Mouse (Mus musculus) intestine, embryonic 16.5 days (tissue): Measurements from ENCODE around the gene Ppp1r10. TPM values are rescaled to one million over a fixed set of nuclear protein-coding genes. Genes with fewer than 3 reads are reported as not detected.
"Not testable (repeated sequence)": the region's sequence is repeated elsewhere in the genome, so short reads cannot be mapped to it uniquely, and the experiment has no call there.

Source experiments
- ATAC-seq: fragments of 200-750 bp; cut with Nextera tagmentation; 2 replicates; pipeline ENCODE4 v1.8.0; 2017; ENCODE audit warnings: moderate TSS enrichment, moderate library complexity
- H3K27ac ChIP-seq: fragments of 300-500 bp; sonication (generic); 2 replicates; pipeline ENCODE4 v1.5.1; 2014; ENCODE audit warnings: mild to moderate bottlenecking, low read length
- H3K27me3 ChIP-seq: fragments of 300-500 bp; sonication (generic); replicated peaks from 2 replicates; pipeline ENCODE4 v1.6.1; 2014; ENCODE audit warnings: low read length, control low read depth, mixed read lengths; ENCODE audit not compliant: control insufficient read depth, insufficient read depth
- H3K36me3 ChIP-seq: fragments of 300-500 bp; sonication (generic); 2 replicates; pipeline ENCODE4 v1.6.1; 2014; ENCODE audit warnings: low read length, control low read depth; ENCODE audit not compliant: control insufficient read depth, insufficient read depth
- H3K4me1 ChIP-seq: fragments of 300-500 bp; sonication (generic); 2 replicates; pipeline ENCODE4 v1.6.1; 2014; ENCODE audit warnings: low read length, control low read depth, mixed read lengths; ENCODE audit not compliant: control insufficient read depth, insufficient read depth
- H3K4me2 ChIP-seq: fragments of 300-500 bp; sonication (generic); 2 replicates; pipeline ENCODE4 v1.6.1; 2014; ENCODE audit warnings: low read depth, low read length, control low read depth
- H3K4me3 ChIP-seq: fragments of 300-500 bp; sonication (generic); 2 replicates; pipeline ENCODE4 v1.5.1; 2014; ENCODE audit warnings: mild to moderate bottlenecking, low read length
- H3K9ac ChIP-seq: fragments of 300-500 bp; sonication (generic); 2 replicates; pipeline ENCODE4 v1.6.1; 2014; ENCODE audit warnings: low read depth, low read length
- H3K9me3 ChIP-seq: fragments of 300-500 bp; sonication (generic); 2 replicates; pipeline ENCODE4 v1.6.1; 2016; ENCODE audit warnings: low read length, control low read depth; ENCODE audit not compliant: control insufficient read depth
- WGBS: fragments of 180-500 bp; shearing (Covaris S2); extraction: QIAGEN DNeasy Blood & Tissue Kit; methylation state at CpG from one replicate; pipeline ENCODE4 v1.1.7; 2014; 5-methylcytosine and 5-hydroxymethylcytosine counted together
- polyA plus RNA-seq: library from polyadenylated mRNA; unstranded; fragments of >200 nt; fragmentation: Nextera tagmentation; extraction: Ambion mirVana; gene quantifications from 2 replicates; pipeline ENCODE4 v1.2.1, GENCODE M21; 2015

Ppp1r10 gene
- polyA plus RNA-seq, 1 experiment from 2014 or later = 28.8 TPM

DNA sequence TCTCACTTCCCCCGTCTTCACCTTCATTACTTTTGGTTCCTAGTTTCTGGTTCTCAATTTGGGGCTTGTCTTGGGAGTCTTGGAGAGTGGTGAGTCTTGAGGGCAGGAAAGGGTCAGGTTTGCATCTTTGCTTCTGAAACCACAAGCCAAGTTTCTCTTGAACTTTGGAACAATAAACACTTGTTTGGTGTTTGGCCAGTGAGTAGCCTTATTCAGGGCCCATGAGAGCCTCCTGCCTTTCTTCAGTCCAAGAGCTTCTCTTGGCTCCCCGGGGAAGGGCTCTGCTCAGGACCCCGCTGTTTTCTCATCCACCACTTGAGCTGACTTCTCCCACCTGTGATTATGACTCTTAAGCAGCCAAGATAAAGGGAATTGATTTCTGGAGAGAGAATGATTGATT, 6.3 kb downstream of the Ppp1r10 start:
- Histone ChIP-seq H3K9ac (no peak overlapping the region), H3K27me3 (no peaks in the 10 kb centered on the region), H3K4me2 (no peak overlapping the region), H3K36me3 (peaks cover 23% of the 10 kb centered on the region; the same call in 1 of the 2 replicates), H3K27ac (no peak overlapping the region), H3K4me1 (peaks cover 28% of the 10 kb centered on the region), H3K9me3 (no peaks in the 10 kb centered on the region), H3K4me3 (no peak overlapping the region)
- no peak for ATAC-seq
- 79% methylated on average over 3 of the region's 3 CpGs for WGBS

DNA sequence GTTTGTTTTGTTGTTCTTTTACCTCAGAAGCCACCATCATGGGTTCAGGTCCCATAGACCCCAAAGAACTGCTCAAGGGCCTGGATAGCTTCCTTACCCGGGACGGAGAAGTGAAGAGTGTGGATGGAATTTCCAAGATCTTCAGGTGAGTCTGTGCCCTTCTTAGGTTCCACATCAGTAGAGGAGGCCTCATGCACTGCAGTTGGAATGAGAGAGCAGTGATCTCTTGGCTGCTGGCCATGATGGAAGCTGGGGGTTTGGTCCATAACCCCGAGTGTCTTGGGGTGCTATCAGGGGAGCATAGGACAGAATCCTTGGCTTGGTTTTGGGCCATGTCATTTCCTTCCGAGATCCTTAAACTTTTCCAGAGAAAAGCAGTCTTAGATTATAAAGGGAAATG, 7.0 kb downstream of the Ppp1r10 start:
- peaks cover 29% of the 10 kb centered on the region; the same call in 1 of the 2 replicates for H3K36me3 ChIP-seq
- H3K4me1 ChIP-seq = peaks cover 28% of the 10 kb centered on the region

DNA sequence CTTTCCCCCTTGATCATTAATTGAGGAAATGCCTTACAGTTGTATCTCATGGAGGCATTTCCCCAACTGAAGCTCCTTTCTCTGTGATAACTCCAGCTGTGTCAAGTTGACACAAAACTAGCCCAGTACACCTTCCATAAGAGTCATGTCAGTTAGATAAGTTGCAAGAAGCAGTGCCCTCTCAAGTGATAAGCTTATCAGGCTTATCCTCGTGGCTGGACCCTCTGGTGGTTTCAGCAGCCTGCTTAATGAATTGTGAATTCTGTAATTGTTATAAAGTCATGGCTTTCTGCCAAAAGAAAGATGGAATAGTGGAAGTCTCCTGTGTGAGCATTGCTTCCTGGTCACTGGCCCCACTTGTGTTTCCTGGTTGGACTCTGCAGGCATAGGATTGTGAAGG, 11.2 kb downstream of the Ppp1r10 start:
- H3K4me3 ChIP-seq = no peak overlapping the region
- 51% methylated on average over 1 of the region's 1 CpGs for WGBS
- H3K27ac ChIP-seq = no peak overlapping the region
- H3K4me2 ChIP-seq = no peak overlapping the region
- H3K4me1 ChIP-seq = 0 out of 2 replicates have a peak, but pooled peaks cover 3% of the 10 kb centered on the region
- H3K9me3 ChIP-seq = no peaks in the 10 kb centered on the region
- H3K36me3 ChIP-seq = peaks cover 42% of the 10 kb centered on the region; the same call in 1 of the 2 replicates
- peak; percentile 48 for ATAC-seq
- H3K27me3 ChIP-seq = no peaks in the 10 kb centered on the region
- H3K9ac ChIP-seq = no peak overlapping the region

More for the DNA sequence above, 7.0 kb downstream of the Ppp1r10 start:
- Histone ChIP-seq H3K4me3 (no peak overlapping the region), H3K9ac (no peak overlapping the region), H3K27me3 (no peaks in the 10 kb centered on the region), H3K27ac (no peak overlapping the region), H3K9me3 (no peaks in the 10 kb centered on the region), H3K4me2 (no peak overlapping the region)
- no peak for ATAC-seq
- 90% methylated on average over 4 of the region's 4 CpGs for WGBS

DNA sequence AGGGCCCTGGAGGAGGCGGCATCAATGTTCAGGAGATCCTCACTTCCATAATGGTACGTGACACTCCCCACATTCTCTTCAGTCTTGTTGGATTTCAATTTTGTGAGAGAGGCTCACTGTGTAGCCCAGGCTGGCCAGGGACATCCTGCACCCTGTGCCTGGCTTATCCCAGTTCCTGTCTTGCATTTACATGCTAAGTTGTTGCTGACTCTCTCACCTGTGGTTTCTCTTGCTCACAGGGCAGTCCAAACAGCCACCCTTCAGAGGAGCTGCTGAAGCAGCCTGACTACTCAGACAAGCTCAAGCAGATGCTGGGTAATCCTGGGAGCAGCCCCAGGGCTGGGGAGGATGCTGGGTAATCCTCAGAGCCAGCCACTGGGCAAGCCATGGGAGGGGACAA, 13.3 kb downstream of the Ppp1r10 start:
- no peak overlapping the region for H3K4me3 ChIP-seq
- no peak overlapping the region for H3K9ac ChIP-seq
- no peak overlapping the region for H3K27ac ChIP-seq
- H3K9me3 ChIP-seq = no peaks in the 10 kb centered on the region
- ATAC-seq = no peak
- no peak overlapping the region for H3K4me2 ChIP-seq
- 98% methylated on average over 2 of the region's 2 CpGs for WGBS
- H3K27me3 ChIP-seq = no peaks in the 10 kb centered on the region
- H3K36me3 ChIP-seq = peaks cover 36% of the 10 kb centered on the region; the same call in 1 of the 2 replicates
- H3K4me1 ChIP-seq = 0 out of 2 replicates have a peak, but pooled peaks cover 3% of the 10 kb centered on the region

DNA sequence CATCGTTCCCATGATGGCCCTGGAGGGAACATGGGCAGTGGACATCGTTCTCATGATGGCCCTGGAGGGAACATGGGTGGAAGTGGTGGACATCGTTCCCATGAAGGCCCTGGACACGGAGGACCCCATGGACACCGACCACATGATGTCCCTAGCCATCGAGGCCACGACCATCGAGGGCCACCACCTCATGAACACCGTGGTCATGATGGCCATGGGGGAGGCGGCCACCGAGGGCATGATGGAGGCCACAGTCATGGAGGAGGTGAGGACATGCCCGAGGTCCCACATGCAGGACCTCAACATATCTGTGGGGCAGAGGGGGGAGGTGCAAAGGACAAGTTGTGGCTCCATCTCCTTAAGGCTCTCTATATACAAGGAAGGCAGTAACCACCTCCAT, 14.4 kb downstream of the Ppp1r10 start:
- H3K27me3 ChIP-seq = no peaks in the 10 kb centered on the region
- 0 out of 2 replicates have a peak, but pooled peaks cover 3% of the 10 kb centered on the region for H3K4me1 ChIP-seq
- no peak overlapping the region for H3K9ac ChIP-seq
- 91% methylated on average over 12 of the region's 12 CpGs for WGBS
- no peaks in the 10 kb centered on the region for H3K9me3 ChIP-seq
- H3K4me3 ChIP-seq = no peak overlapping the region
- H3K36me3 ChIP-seq = peaks cover 30% of the 10 kb centered on the region; the same call in 1 of the 2 replicates
- no peak overlapping the region for H3K27ac ChIP-seq
- ATAC-seq = no peak
- H3K4me2 ChIP-seq = no peak overlapping the region

DNA sequence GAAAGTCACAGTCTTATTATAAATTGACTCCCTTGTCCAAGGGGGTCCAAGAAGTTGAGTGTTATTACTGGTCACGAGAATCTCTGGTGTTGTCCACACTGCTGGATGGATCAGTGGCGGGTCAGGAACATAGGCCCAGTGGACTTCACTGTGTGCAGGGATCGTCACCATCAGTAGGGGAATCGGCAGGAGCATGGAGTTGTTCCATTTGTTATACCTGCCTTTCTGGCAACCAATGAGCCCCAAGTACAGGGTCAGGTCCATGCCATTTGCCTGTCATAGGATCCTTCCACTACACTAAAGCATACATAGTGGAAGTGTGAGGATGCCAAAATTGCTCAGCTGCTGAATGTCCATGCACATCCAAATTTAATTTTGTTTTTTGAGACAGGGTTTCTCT, 16.4 kb downstream of the Ppp1r10 start:
- peaks cover 19% of the 10 kb centered on the region; the same call in 1 of the 2 replicates for H3K36me3 ChIP-seq
- no peak overlapping the region for H3K4me2 ChIP-seq
- H3K9me3 ChIP-seq = no peaks in the 10 kb centered on the region
- no peak overlapping the region for H3K4me3 ChIP-seq
- 88% methylated on average over 4 of the region's 4 CpGs for WGBS
- H3K4me1 ChIP-seq = no peaks in the 10 kb centered on the region
- no peak overlapping the region for H3K27ac ChIP-seq
- H3K9ac ChIP-seq = no peak overlapping the region
- H3K27me3 ChIP-seq = no peaks in the 10 kb centered on the region
- no peak for ATAC-seq

DNA sequence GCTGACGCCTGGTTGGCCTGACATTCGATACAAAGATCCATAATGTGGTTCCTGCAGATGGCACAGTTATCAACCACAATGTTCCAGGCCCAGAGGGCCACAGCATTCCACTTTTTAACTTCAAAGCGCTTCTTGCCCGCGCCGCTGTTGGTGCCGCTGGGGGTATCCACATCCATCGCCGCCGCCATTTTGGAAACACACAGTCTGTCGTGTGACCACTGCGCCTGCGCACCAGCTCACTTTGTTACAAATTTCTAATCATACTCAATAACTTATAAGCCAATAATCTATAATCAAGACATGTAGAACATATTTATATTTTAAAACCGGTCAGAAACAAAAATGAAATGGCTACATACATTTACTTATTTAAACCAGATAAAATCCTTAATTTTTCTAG, 19.5 kb downstream of the Ppp1r10 start:
- H3K9ac ChIP-seq, ATAC-seq, H3K4me3 ChIP-seq, H3K4me1 ChIP-seq, H3K9me3 ChIP-seq, H3K36me3 ChIP-seq, H3K27me3 ChIP-seq, H3K27ac ChIP-seq, H3K4me2 ChIP-seq: not testable (repeated sequence)
- 88% methylated on average over 14 of the region's 14 CpGs for WGBS

DNA sequence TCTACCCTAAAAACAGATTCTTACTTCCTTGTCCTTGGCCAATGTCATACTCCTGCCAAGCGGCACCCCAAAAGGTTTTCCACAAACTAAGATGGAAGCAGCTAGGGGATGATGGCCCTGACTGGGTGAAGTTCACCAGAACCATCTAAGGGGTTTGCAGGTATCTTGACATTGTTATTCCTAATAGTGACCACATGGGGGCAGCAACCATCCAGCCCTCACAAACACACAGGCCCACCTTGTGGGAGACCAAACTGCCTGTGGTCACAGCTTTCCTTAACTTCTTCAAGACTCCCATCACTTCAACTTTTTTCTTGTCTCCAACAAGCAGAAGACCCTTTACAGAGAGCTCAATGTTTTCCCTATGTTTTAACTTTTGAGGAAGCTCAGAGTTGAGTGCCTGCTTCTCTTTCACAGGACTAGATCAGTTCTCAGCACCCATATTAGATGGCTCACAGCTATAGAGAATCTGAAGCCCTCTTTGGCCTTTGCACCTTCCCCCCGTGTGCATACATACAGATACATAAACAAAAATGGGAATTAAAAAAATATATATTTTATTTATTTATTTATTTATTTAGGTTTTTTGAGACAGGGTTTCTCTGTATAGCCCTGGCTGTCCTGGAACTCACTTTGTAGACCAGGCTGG, 21.6 kb downstream of the Ppp1r10 start:
- H3K4me3 ChIP-seq = no peak overlapping the region
- no peaks in the 10 kb centered on the region for H3K4me1 ChIP-seq
- H3K27ac ChIP-seq = no peak overlapping the region
- no peak overlapping the region for H3K4me2 ChIP-seq
- no peak overlapping the region for H3K9ac ChIP-seq
- no peaks in the 10 kb centered on the region for H3K9me3 ChIP-seq
- WGBS = 40% methylated on average over 2 of the region's 2 CpGs
- ATAC-seq = peak; percentile 46; the same call in 1 of the 2 replicates
- H3K36me3 ChIP-seq = no peaks in the 10 kb centered on the region
- no peaks in the 10 kb centered on the region for H3K27me3 ChIP-seq

DNA sequence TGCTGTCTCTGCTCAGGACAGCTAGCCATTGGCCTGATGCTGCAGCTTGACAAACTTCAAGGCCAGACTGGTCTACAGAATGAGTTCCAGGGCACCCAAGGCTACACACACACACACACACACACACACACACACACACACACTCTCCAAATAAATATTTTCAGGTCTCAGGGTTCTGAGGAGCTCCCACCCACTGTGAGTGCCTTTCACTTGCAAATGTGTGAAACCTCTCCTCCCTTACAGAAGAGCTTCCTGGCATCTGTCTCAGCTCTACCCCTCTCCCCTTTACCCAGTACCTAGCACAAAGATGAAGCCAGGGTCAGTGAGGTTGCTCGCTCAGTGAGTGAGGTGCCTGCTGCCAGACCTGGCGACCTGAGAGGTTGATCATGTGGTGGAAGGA, 22.9 kb downstream of the Ppp1r10 start:
- H3K27ac ChIP-seq = no peak overlapping the region
- H3K4me2 ChIP-seq = no peak overlapping the region
- WGBS = 49% methylated on average over 2 of the region's 2 CpGs
- no peak for ATAC-seq
- H3K4me1 ChIP-seq = no peaks in the 10 kb centered on the region
- no peaks in the 10 kb centered on the region for H3K27me3 ChIP-seq
- H3K4me3 ChIP-seq = no peak overlapping the region
- H3K9ac ChIP-seq = no peak overlapping the region
- H3K9me3 ChIP-seq = no peaks in the 10 kb centered on the region
- no peaks in the 10 kb centered on the region for H3K36me3 ChIP-seq

DNA sequence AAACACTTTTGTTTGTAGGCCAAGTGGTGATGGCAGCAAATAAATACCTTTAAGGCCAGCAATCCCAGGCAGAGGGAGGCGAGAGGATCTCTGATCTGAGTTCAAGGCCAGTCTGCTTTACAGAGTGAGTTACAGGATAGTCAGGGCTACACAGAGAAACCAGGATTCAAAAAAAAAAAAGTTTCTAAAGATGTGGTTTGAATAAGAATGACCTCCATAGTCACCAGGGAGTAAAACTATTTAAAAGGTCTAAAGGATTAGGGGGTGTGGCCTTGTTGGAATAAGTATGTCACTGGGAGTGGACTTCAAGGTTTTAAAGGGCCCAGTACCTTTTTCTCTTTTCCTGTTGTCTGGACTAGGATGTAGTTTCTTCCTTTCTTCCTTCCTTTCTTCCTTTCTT, 23.7 kb downstream of the Ppp1r10 start:
- no peaks in the 10 kb centered on the region for H3K4me1 ChIP-seq
- no peak overlapping the region for H3K4me2 ChIP-seq
- H3K27me3 ChIP-seq = no peaks in the 10 kb centered on the region
- no peak overlapping the region for H3K9ac ChIP-seq
- no peak for ATAC-seq
- no peaks in the 10 kb centered on the region for H3K9me3 ChIP-seq
- H3K4me3 ChIP-seq = no peak overlapping the region
- H3K27ac ChIP-seq = no peak overlapping the region
- WGBS = 58% methylated on average over 1 of the region's 1 CpGs
- H3K36me3 ChIP-seq = no peaks in the 10 kb centered on the region
